Mouse (Mus musculus) heart, postnatal 0 days (tissue): ENCODE data around the gene Eif3f.

Source experiments
- CTCF ChIP-seq: IDR thresholded peaks from 2 replicates; pipeline ENCODE4 v1.5.1; 2016; ENCODE audit warnings: antibody characterized with exemption, control low read depth, low read depth
- EP300 ChIP-seq: IDR thresholded peaks from 2 replicates; pipeline ENCODE4 v1.6.1; 2016; ENCODE audit warnings: antibody characterized with exemption, low read depth

- TF ChIP-seq EP300 (no peak), CTCF (no peak)
Observed at GRCm38 (mm10) chr7:108928280-108929188, 5.7 kb upstream of the Eif3f start.
